In the genomic region with DNA sequence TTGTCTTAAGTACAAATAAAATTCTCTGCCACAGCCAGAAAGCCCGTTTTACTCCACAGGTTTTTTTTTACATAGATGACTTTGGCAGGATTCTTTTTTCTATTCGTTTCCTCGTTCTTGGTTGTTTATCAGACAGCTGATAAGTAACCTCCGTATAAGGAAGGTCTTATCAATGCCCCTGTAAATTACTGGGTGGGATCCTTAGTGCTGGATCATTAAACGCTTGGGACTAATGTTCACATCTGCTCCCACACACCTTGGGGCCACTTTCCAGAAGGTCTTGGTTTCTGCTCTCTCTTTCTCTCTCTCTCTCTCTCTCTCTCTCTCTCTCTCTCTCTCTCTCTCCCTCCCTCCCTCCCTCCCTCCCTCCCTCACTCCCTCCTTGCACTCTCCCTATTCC, we compare ENCODE assay signal across 24 mouse cellular contexts.
DNase-seq lines count a peak whose midpoint lies in the region; ATAC-seq and TF ChIP-seq lines count a peak whose summit lies in the region.
"Had no signal": no experiment of that assay in that cellular context is flagged by ENCODE, and none has a peak within 500 bp of the region (broad histone marks: within the 10 kb centered on the region; RNA-seq: fewer than 3 reads in every experiment).

No protein-coding gene starts in this region.

- no peak for TF ChIP-seq POLR2A in small intestine, adult 2 months (IDR thresholded peaks at IDR 0.05; ENCODE audit: low read depth, low read length)

- no peak overlapping the region for H3K4me3 ChIP-seq in intestine, postnatal 0 days (ENCODE audit: low read depth, low read length)
- no peak overlapping the region for H3K4me3 ChIP-seq in liver, embryonic 15.5 days (replicated peaks)
- no peak overlapping the region for H3K4me3 ChIP-seq in small intestine, adult 2 months (ENCODE audit: low read depth, low read length)
- no peak overlapping the region for H3K4me3 ChIP-seq in hindbrain, postnatal 0 days (ENCODE audit: low read length)
- H3K4me3 ChIP-seq in forebrain, embryonic 11.5 days (ENCODE audit: low read depth, low read length), result no peak overlapping the region
- H3K4me3 ChIP-seq: embryonic facial prominence, embryonic 15.5 days; forebrain, embryonic 12.5 days; heart, embryonic 10.5 days; hindbrain, embryonic 13.5 days had no signal

- H3K4me1 ChIP-seq in intestine, postnatal 0 days (replicated peaks; ENCODE audit: control insufficient read depth, insufficient read depth, low read length), result 0 out of 2 replicates have a peak, but pooled peaks cover 3% of the 10 kb centered on the region
- peaks cover 22% of the 10 kb centered on the region for H3K4me1 ChIP-seq in liver, embryonic 15.5 days (replicated peaks)
- H3K4me1 ChIP-seq in small intestine, adult 2 months (ENCODE audit: control insufficient read depth, insufficient read depth, insufficient read length, low read length), result peaks cover 2% of the 10 kb centered on the region; the same call in 1 of the 2 replicates
- no peaks in the 10 kb centered on the region for H3K4me1 ChIP-seq in hindbrain, postnatal 0 days (ENCODE audit: insufficient read depth, low read length)
- H3K4me1 ChIP-seq in forebrain, embryonic 11.5 days (replicated peaks; ENCODE audit: control insufficient read depth, insufficient read depth, low read length), result no peaks in the 10 kb centered on the region
- H3K4me1 ChIP-seq: embryonic facial prominence, embryonic 15.5 days; forebrain, embryonic 12.5 days; heart, embryonic 10.5 days; hindbrain, embryonic 13.5 days had no signal

- H3K36me3 ChIP-seq in intestine, postnatal 0 days (ENCODE audit: control insufficient read depth, insufficient read depth), result no peaks in the 10 kb centered on the region
- no peaks in the 10 kb centered on the region for H3K36me3 ChIP-seq in liver, embryonic 15.5 days (replicated peaks)
- H3K36me3 ChIP-seq in small intestine, adult 2 months (ENCODE audit: control insufficient read depth, insufficient read depth, low read length), result no peaks in the 10 kb centered on the region
- no peaks in the 10 kb centered on the region for H3K36me3 ChIP-seq in hindbrain, postnatal 0 days (ENCODE audit: insufficient read depth, low read length)
- no peaks in the 10 kb centered on the region for H3K36me3 ChIP-seq in forebrain, embryonic 11.5 days (ENCODE audit: control insufficient read depth, insufficient read depth, low read length)
- H3K36me3 ChIP-seq: embryonic facial prominence, embryonic 15.5 days; forebrain, embryonic 12.5 days; G1E; heart, embryonic 10.5 days; hindbrain, embryonic 13.5 days had no signal

- H3K27me3 ChIP-seq in intestine, postnatal 0 days (replicated peaks; ENCODE audit: control insufficient read depth, insufficient read depth, low read length), result no peaks in the 10 kb centered on the region
- no peaks in the 10 kb centered on the region for H3K27me3 ChIP-seq in liver, embryonic 15.5 days
- no peaks in the 10 kb centered on the region for H3K27me3 ChIP-seq in small intestine, adult 2 months (ENCODE audit: control insufficient read depth, insufficient read depth, low read length)
- no peaks in the 10 kb centered on the region for H3K27me3 ChIP-seq in hindbrain, postnatal 0 days (ENCODE audit: insufficient read depth, low read length)
- H3K27me3 ChIP-seq in forebrain, embryonic 11.5 days (ENCODE audit: control insufficient read depth, insufficient read depth, low read length), result no peaks in the 10 kb centered on the region
- H3K27me3 ChIP-seq: embryonic facial prominence, embryonic 15.5 days; forebrain, embryonic 12.5 days; hindbrain, embryonic 13.5 days had no signal

- peak; percentile 29 for DNase-seq in c-Kit-positive CD71-positive TER-119-positive erythroid progenitor cells, embryonic 14.5 days (ENCODE audit: low spot score)
- DNase-seq in hindbrain, postnatal 0 days (ENCODE audit: low spot score), result no peak
- DNase-seq in forebrain, embryonic 11.5 days (ENCODE audit: low spot score), result no peak
- no peak for DNase-seq in urinary bladder, postnatal 25 days (ENCODE audit: low spot score)
- DNase-seq: adrenal gland, adult 8-10 months; adrenal gland, postnatal 36 days; cerebellum, adult 11 months; cerebellum, adult 8-10 months; cerebellum, postnatal 14 days; embryo, embryonic 11 days; gastrocnemius, postnatal 10 days; heart, adult 18-20 months; heart, postnatal 10 days; heart, postnatal 4 days had no signal

- ATAC-seq in intestine, postnatal 0 days, result peak; percentile 79
- peak; percentile 53; the same call in 1 of the 2 replicates for ATAC-seq in liver, embryonic 15.5 days (ENCODE audit: insufficient read depth)
- ATAC-seq in hindbrain, postnatal 0 days, result no peak
- no peak for ATAC-seq in forebrain, embryonic 11.5 days (replicated peaks; ENCODE audit: low FRiP score)
- ATAC-seq: CD4-positive, CD25-positive, alpha-beta regulatory T cell, adult 4 months; forebrain, embryonic 16.5 days had no signal

- H3K9ac ChIP-seq in intestine, postnatal 0 days (ENCODE audit: low read depth, low read length), result no peak overlapping the region
- no peak overlapping the region for H3K9ac ChIP-seq in liver, embryonic 15.5 days
- H3K9ac ChIP-seq in hindbrain, postnatal 0 days (replicated peaks; ENCODE audit: low read length), result no peak overlapping the region
- H3K9ac ChIP-seq in forebrain, embryonic 11.5 days (ENCODE audit: low read length), result no peak overlapping the region
- H3K9ac ChIP-seq: embryonic facial prominence, embryonic 15.5 days; forebrain, embryonic 12.5 days; hindbrain, embryonic 13.5 days had no signal

- no peak for TF ChIP-seq CTCF in intestine, postnatal 0 days (IDR thresholded peaks at IDR 0.05; ENCODE audit: low read depth)
- TF ChIP-seq CTCF in small intestine, adult 2 months (IDR thresholded peaks at IDR 0.05; ENCODE audit: extremely low read depth, insufficient read length, insufficient replicate concordance, low read depth, low read length), result no peak
- TF ChIP-seq CTCF in hindbrain, postnatal 0 days (IDR thresholded peaks at IDR 0.05; ENCODE audit: low read depth), result no peak

- no peaks in the 10 kb centered on the region for H3K9me3 ChIP-seq in intestine, postnatal 0 days (ENCODE audit: control insufficient read depth)
- no peaks in the 10 kb centered on the region for H3K9me3 ChIP-seq in liver, embryonic 15.5 days (replicated peaks)
- no peaks in the 10 kb centered on the region for H3K9me3 ChIP-seq in hindbrain, postnatal 0 days (ENCODE audit: low read length)
- no peaks in the 10 kb centered on the region for H3K9me3 ChIP-seq in forebrain, embryonic 11.5 days (ENCODE audit: control insufficient read depth, low read length)
- H3K9me3 ChIP-seq: embryonic facial prominence, embryonic 15.5 days; forebrain, embryonic 12.5 days; G1E; heart, embryonic 10.5 days; hindbrain, embryonic 13.5 days had no signal

- 12% methylated on average over 5 of the region's 5 CpGs for WGBS in intestine, postnatal 0 days
- 15% methylated on average over 5 of the region's 5 CpGs for WGBS in liver, embryonic 15.5 days (ENCODE audit: insufficient replicate concordance)
- 18% methylated on average over 5 of the region's 5 CpGs for WGBS in small intestine, adult 2 months
- 81% methylated on average over 5 of the region's 5 CpGs for WGBS in hindbrain, postnatal 0 days
- 83% methylated on average over 5 of the region's 5 CpGs for WGBS in forebrain, embryonic 11.5 days

- H3K4me2 ChIP-seq in intestine, postnatal 0 days (replicated peaks; ENCODE audit: low read depth), result 0 out of 2 replicates have a peak overlapping the region, but pooled peaks have one; percentile 27
- peak overlapping the region; percentile 46 for H3K4me2 ChIP-seq in liver, embryonic 15.5 days
- no peak overlapping the region for H3K4me2 ChIP-seq in hindbrain, postnatal 0 days (ENCODE audit: low read depth, low read length)
- no peak overlapping the region for H3K4me2 ChIP-seq in forebrain, embryonic 11.5 days (ENCODE audit: low read depth, low read length, severe bottlenecking)
- H3K4me2 ChIP-seq: embryonic facial prominence, embryonic 15.5 days; forebrain, embryonic 12.5 days; hindbrain, embryonic 13.5 days had no signal

- no peak overlapping the region for H3K27ac ChIP-seq in intestine, postnatal 0 days (ENCODE audit: low read depth, low read length)
- peak overlapping the region; percentile 66 for H3K27ac ChIP-seq in liver, embryonic 15.5 days (replicated peaks)
- peak overlapping the region; percentile 71 for H3K27ac ChIP-seq in small intestine, adult 2 months (ENCODE audit: insufficient read depth, low read depth, low read length)
- H3K27ac ChIP-seq in hindbrain, postnatal 0 days, result no peak overlapping the region
- no peak overlapping the region for H3K27ac ChIP-seq in forebrain, embryonic 11.5 days (ENCODE audit: low read depth, low read length)
- H3K27ac ChIP-seq: embryonic facial prominence, embryonic 15.5 days; forebrain, embryonic 12.5 days; heart, embryonic 10.5 days; hindbrain, embryonic 13.5 days had no signal

Comparison
In these comparisons a context has a peak if more than half of its experiments do, and no peak if none do; other contexts are left out.
1. ATAC-seq: peak in intestine, postnatal 0 days (single experiment) and liver, embryonic 15.5 days (single experiment); none in hindbrain, postnatal 0 days (single experiment) and forebrain, embryonic 11.5 days (single experiment).
2. H3K27ac ChIP-seq: peak in liver, embryonic 15.5 days (single experiment) and small intestine, adult 2 months (single experiment); none in intestine, postnatal 0 days (single experiment), hindbrain, postnatal 0 days (single experiment) and forebrain, embryonic 11.5 days (single experiment).
3. H3K4me2 ChIP-seq: peak in intestine, postnatal 0 days (single experiment) and liver, embryonic 15.5 days (single experiment); none in hindbrain, postnatal 0 days (single experiment) and forebrain, embryonic 11.5 days (single experiment).